Mouse (Mus musculus): ENCODE results near the gene Nr6a1. TPM values are rescaled to one million over a fixed set of nuclear protein-coding genes. Genes with fewer than 3 reads are reported as not detected.

Nr6a1 gene
- polyA plus RNA-seq, 1 experiment: 1.8 TPM

DNA sequence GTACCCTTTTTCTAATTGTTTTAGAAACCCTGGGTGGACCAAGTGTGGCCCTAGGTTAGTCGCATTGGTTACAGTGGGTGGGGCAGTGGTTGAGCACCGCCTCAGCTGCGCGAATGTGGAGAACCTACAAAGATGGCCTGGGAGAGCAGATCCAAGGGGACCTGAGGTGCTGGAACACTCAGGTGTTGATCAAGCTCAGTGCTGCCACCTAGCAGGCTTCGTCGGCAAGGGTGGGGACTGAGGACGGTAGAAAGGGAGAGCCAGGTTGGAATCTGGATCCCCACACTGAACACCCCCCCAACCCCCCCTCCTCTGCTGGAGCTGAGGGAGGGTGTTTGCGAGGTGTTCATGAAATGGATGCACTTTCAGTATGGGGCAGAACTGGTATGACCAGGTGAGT, 235.9 kb downstream of the Nr6a1 start:
- Histone ChIP-seq H3K27me3 (ENCODE audit: control insufficient read depth, insufficient read depth, insufficient read length) (peaks cover 16% of the 10 kb centered on the region), H3K79me2 (ENCODE audit: control insufficient read depth, insufficient read depth) (no peaks in the 10 kb centered on the region), H3K4me2 (ENCODE audit: low read depth) (no peak overlapping the region), H3K36me3 (ENCODE audit: control insufficient read depth, insufficient read depth) (no peaks in the 10 kb centered on the region), H3K4me3 (no peak overlapping the region), H3ac (ENCODE audit: control insufficient read depth, insufficient read length) (no peak overlapping the region)
- TF ChIP-seq POLR2A (IDR thresholded peaks at IDR 0.05; ENCODE audit: insufficient read length, low read depth) (no peak), E2F4 (IDR thresholded peaks at IDR 0.05; ENCODE audit: insufficient read depth) (no peak), MYOG (IDR thresholded peaks at IDR 0.05; ENCODE audit: control insufficient read depth in 1 of 3, insufficient read depth in 1 of 3, insufficient read length in 2 of 3, low read depth in 2 of 3) (no peak), MAX (IDR thresholded peaks at IDR 0.05; ENCODE audit: low read depth) (no peak), MYOD1 (IDR thresholded peaks at IDR 0.05; ENCODE audit: control insufficient read depth in 1 of 3, insufficient read length in 2 of 3, low read depth in 2 of 3) (no peak), SRF (IDR thresholded peaks at IDR 0.05; ENCODE audit: control insufficient read depth, insufficient read length, low read depth) (no peak), TCF3 (IDR thresholded peaks at IDR 0.05; ENCODE audit: insufficient read length, low read depth) (no peak), CEBPB (IDR thresholded peaks at IDR 0.05; ENCODE audit: insufficient read depth, poor library complexity, severe bottlenecking) (no peak), USF1 (IDR thresholded peaks at IDR 0.05; ENCODE audit: low read depth) (no peak)

GRCm38 (mm10) chr2:38689881-38690280, 237.6 kb downstream of the Nr6a1 start:
- TF ChIP-seq TCF12 (IDR thresholded peaks at IDR 0.05; ENCODE audit: insufficient read depth, poor library complexity, severe bottlenecking) (no peak), REST (IDR thresholded peaks at IDR 0.05; ENCODE audit: insufficient read depth, insufficient read length) (no peak), MYOD1 (IDR thresholded peaks at IDR 0.05; ENCODE audit: control insufficient read depth in 1 of 3, insufficient read length in 2 of 3, low read depth in 2 of 3) (no peak), SRF (IDR thresholded peaks at IDR 0.05; ENCODE audit: control insufficient read depth, insufficient read length, low read depth) (no peak), POLR2A (IDR thresholded peaks at IDR 0.05; ENCODE audit: insufficient read length, low read depth) (no peak), MAX (IDR thresholded peaks at IDR 0.05; ENCODE audit: low read depth) (no peak), CEBPB (IDR thresholded peaks at IDR 0.05; ENCODE audit: insufficient read depth, poor library complexity, severe bottlenecking) (no peak), POLR2AphosphoS2 (IDR thresholded peaks at IDR 0.05; ENCODE audit: insufficient read length, low read depth) (no peak), MYOG (IDR thresholded peaks at IDR 0.05; ENCODE audit: control insufficient read depth in 1 of 3, insufficient read depth in 1 of 3, insufficient read length in 2 of 3, low read depth in 2 of 3) (no peak), USF1 (IDR thresholded peaks at IDR 0.05; ENCODE audit: low read depth) (no peak), E2F4 (IDR thresholded peaks at IDR 0.05; ENCODE audit: insufficient read depth) (no peak), TCF3 (IDR thresholded peaks at IDR 0.05; ENCODE audit: insufficient read length, low read depth) (no peak)
- H3K4me2 ChIP-seq (ENCODE audit: low read depth): peak overlapping the region; percentile 56
- H3ac ChIP-seq (ENCODE audit: control insufficient read depth, insufficient read length): no peak overlapping the region
- no peak overlapping the region for H3K4me3 ChIP-seq
- H3K27me3 ChIP-seq (ENCODE audit: control insufficient read depth, insufficient read depth, insufficient read length): no peaks in the 10 kb centered on the region
- no peaks in the 10 kb centered on the region for H3K79me2 ChIP-seq (ENCODE audit: control insufficient read depth, insufficient read depth)
- no peaks in the 10 kb centered on the region for H3K36me3 ChIP-seq (ENCODE audit: control insufficient read depth, insufficient read depth)

DNA sequence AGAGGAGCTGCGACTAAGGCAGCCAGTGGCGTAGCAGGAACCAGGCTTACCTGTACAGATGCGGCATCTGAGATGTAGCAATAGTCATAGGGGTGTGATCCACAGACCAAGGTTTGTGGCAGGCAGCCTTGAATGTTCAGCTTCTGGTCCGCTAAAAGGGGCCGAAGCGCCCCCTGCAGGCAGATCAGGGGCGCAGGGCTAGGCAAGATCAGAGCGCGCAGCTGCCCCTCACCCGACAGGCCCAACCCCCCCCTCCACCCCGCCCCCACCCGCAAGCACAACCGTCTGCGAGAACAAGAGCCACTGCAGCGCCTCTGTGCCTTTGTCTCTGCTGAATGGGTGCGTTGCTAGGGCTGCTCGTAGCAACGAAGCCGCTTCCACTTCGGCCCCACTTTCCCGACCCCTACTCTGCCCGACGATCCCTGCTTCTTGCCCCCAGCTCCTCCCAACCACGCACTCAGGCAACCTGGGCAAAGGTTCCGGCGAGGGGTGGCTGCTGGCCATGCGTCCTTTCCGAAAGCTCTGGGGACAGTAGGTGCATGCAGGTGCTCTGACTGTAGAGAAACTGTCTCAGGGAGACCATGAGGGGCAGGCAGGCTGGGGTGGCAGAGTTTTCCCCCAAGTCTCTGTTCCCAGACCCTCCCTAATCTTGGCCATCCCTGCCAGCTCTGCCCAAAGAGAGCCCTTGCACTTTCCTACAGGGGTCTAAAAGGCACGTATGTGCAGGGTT, 238.5 kb downstream of the Nr6a1 start:
- peak overlapping the region; percentile 56 for H3K4me2 ChIP-seq (ENCODE audit: low read depth)
- TF ChIP-seq SRF (IDR thresholded peaks at IDR 0.05; ENCODE audit: control insufficient read depth, insufficient read length, low read depth) (no peak), MYOG (IDR thresholded peaks at IDR 0.05; ENCODE audit: control insufficient read depth in 1 of 3, insufficient read depth in 1 of 3, insufficient read length in 2 of 3, low read depth in 2 of 3) (no peak), MAX (IDR thresholded peaks at IDR 0.05; ENCODE audit: low read depth) (no peak), REST (IDR thresholded peaks at IDR 0.05; ENCODE audit: insufficient read depth, insufficient read length) (no peak), CEBPB (IDR thresholded peaks at IDR 0.05; ENCODE audit: insufficient read depth, poor library complexity, severe bottlenecking) (no peak), TCF3 (IDR thresholded peaks at IDR 0.05; ENCODE audit: insufficient read length, low read depth) (no peak), USF1 (IDR thresholded peaks at IDR 0.05; ENCODE audit: low read depth) (no peak), E2F4 (IDR thresholded peaks at IDR 0.05; ENCODE audit: insufficient read depth) (no peak), POLR2AphosphoS2 (IDR thresholded peaks at IDR 0.05; ENCODE audit: insufficient read length, low read depth) (no peak), MYOD1 (IDR thresholded peaks at IDR 0.05; ENCODE audit: control insufficient read depth in 1 of 3, insufficient read length in 2 of 3, low read depth in 2 of 3) (no peak), TCF12 (IDR thresholded peaks at IDR 0.05; ENCODE audit: insufficient read depth, poor library complexity, severe bottlenecking) (no peak), POLR2A (IDR thresholded peaks at IDR 0.05; ENCODE audit: insufficient read length, low read depth) (no peak)
- H3K4me3 ChIP-seq: no peak overlapping the region
- H3K36me3 ChIP-seq (ENCODE audit: control insufficient read depth, insufficient read depth): no peaks in the 10 kb centered on the region
- H3K27me3 ChIP-seq (ENCODE audit: control insufficient read depth, insufficient read depth, insufficient read length): no peaks in the 10 kb centered on the region
- H3K79me2 ChIP-seq (ENCODE audit: control insufficient read depth, insufficient read depth): no peaks in the 10 kb centered on the region
- H3ac ChIP-seq (ENCODE audit: control insufficient read depth, insufficient read length): no peak overlapping the region

- Histone ChIP-seq H3K4me3 (no peak overlapping the region), H3ac (ENCODE audit: control insufficient read depth, insufficient read length) (no peak overlapping the region)
Observed at GRCm38 (mm10) chr2:38685746-38686145, 241.7 kb downstream of the Nr6a1 start.

More at GRCm38 (mm10) chr2:38685746-38686145, 241.7 kb downstream of the Nr6a1 start:
- H3K36me3 ChIP-seq (ENCODE audit: control insufficient read depth, insufficient read depth): no peaks in the 10 kb centered on the region
- H3K79me2 ChIP-seq (ENCODE audit: control insufficient read depth, insufficient read depth): no peaks in the 10 kb centered on the region
- no peaks in the 10 kb centered on the region for H3K27me3 ChIP-seq (ENCODE audit: control insufficient read depth, insufficient read depth, insufficient read length)
- no peak overlapping the region for H3K4me2 ChIP-seq (ENCODE audit: low read depth)
- no peak for TF ChIP-seq MYOD1 (IDR thresholded peaks at IDR 0.05; ENCODE audit: control insufficient read depth in 1 of 3, insufficient read length in 2 of 3, low read depth in 2 of 3)
- no peak for TF ChIP-seq POLR2AphosphoS2 (IDR thresholded peaks at IDR 0.05; ENCODE audit: insufficient read length, low read depth)
- TF ChIP-seq SRF (IDR thresholded peaks at IDR 0.05; ENCODE audit: control insufficient read depth, insufficient read length, low read depth): no peak
- TF ChIP-seq CEBPB (IDR thresholded peaks at IDR 0.05; ENCODE audit: insufficient read depth, poor library complexity, severe bottlenecking): no peak
- TF ChIP-seq REST (IDR thresholded peaks at IDR 0.05; ENCODE audit: insufficient read depth, insufficient read length): no peak
- no peak for TF ChIP-seq MYOG (IDR thresholded peaks at IDR 0.05; ENCODE audit: control insufficient read depth in 1 of 3, insufficient read depth in 1 of 3, insufficient read length in 2 of 3, low read depth in 2 of 3)
- no peak for TF ChIP-seq MAX (IDR thresholded peaks at IDR 0.05; ENCODE audit: low read depth)
- TF ChIP-seq POLR2A (IDR thresholded peaks at IDR 0.05; ENCODE audit: insufficient read length, low read depth): no peak
- TF ChIP-seq TCF12 (IDR thresholded peaks at IDR 0.05; ENCODE audit: insufficient read depth, poor library complexity, severe bottlenecking): no peak
- TF ChIP-seq E2F4 (IDR thresholded peaks at IDR 0.05; ENCODE audit: insufficient read depth): no peak
- TF ChIP-seq USF1 (IDR thresholded peaks at IDR 0.05; ENCODE audit: low read depth): no peak
- TF ChIP-seq TCF3 (IDR thresholded peaks at IDR 0.05; ENCODE audit: insufficient read length, low read depth): no peak

All from myocyte (in vitro differentiated cells).